Mouse (Mus musculus) left cerebral cortex, adult 8-10 months (tissue): ENCODE results near the gene Cog6. TPM values are rescaled to one million over a fixed set of nuclear protein-coding genes. Genes with fewer than 3 reads are reported as not detected.

ENCODE experiments used
- DNase-seq, 2 experiments: peaks; one replicate each; pipeline ENCODE4 v3.0.0; 2022; ENCODE audit warnings: low spot score in 2 of 2
- total RNA-seq, 4 experiments: library from RNA; stranded (reverse); gene quantifications; 2 replicates each; pipeline ENCODE4 v1.2.4; 2022

Gene Cog6
- total RNA-seq: 10 to 100 TPM; 38.0 to 41.8 (median 39.5) TPM

GRCm38 (mm10) chr3:53016436-53017340 is at the start of gene Cog6:
TSS of gene Cog6 (minus strand) at chr3:53017237.
- peak; percentile 72 to 83 for DNase-seq

- DNase-seq: no peak
Observed at GRCm38 (mm10) chr3:53066095-53066372, 49.0 kb upstream of the Cog6 start.

GRCm38 (mm10) chr3:53065267-53066094 is 48.4 kb upstream of the Cog6 start:
- DNase-seq: no peak

GRCm38 (mm10) chr3:53063423-53064147 is 46.5 kb upstream of the Cog6 start:
- no peak for DNase-seq

- DNase-seq: no peak
Observed at GRCm38 (mm10) chr3:53059959-53060358, 42.9 kb upstream of the Cog6 start.

GRCm38 (mm10) chr3:53056430-53056829 is 39.4 kb upstream of the Cog6 start:
- DNase-seq: no peak

GRCm38 (mm10) chr3:53052385-53052784 is 35.3 kb upstream of the Cog6 start:
- DNase-seq: no peak

GRCm38 (mm10) chr3:53046371-53046770 is 29.3 kb upstream of the Cog6 start:
- DNase-seq: no peak

GRCm38 (mm10) chr3:53045697-53046096 is 28.7 kb upstream of the Cog6 start:
- no peak for DNase-seq

GRCm38 (mm10) chr3:53044682-53045299 is 27.8 kb upstream of the Cog6 start:
- DNase-seq: no peak

- no peak for DNase-seq
Observed at GRCm38 (mm10) chr3:53044238-53044637, 27.2 kb upstream of the Cog6 start.

GRCm38 (mm10) chr3:53043206-53043780 is 26.3 kb upstream of the Cog6 start:
- no peak for DNase-seq

- DNase-seq: peak in 1 of 2 experiments; percentile 18
Observed at GRCm38 (mm10) chr3:53042240-53042567, 25.2 kb upstream of the Cog6 start.

- DNase-seq: peak; percentile 33 to 45
Observed at GRCm38 (mm10) chr3:53041411-53042239, 24.6 kb upstream of the Cog6 start, which contains the start of gene Lhfp. TSS of gene Lhfp (plus strand) at chr3:53041528.

GRCm38 (mm10) chr3:53040593-53041410 is 23.8 kb upstream of the Cog6 start:
- DNase-seq: no peak

GRCm38 (mm10) chr3:53039746-53040145 is 22.7 kb upstream of the Cog6 start:
- DNase-seq: peak in 1 of 2 experiments; percentile 33

- DNase-seq: peak in 1 of 2 experiments; percentile 30
Observed at GRCm38 (mm10) chr3:53038913-53039312, 21.9 kb upstream of the Cog6 start.

- DNase-seq: no peak
Observed at GRCm38 (mm10) chr3:53036941-53037340, 19.9 kb upstream of the Cog6 start.

GRCm38 (mm10) chr3:53036076-53036475 is 19.0 kb upstream of the Cog6 start:
- no peak for DNase-seq
